Mouse (Mus musculus): Measurements from ENCODE around the gene Klhdc4. TPM values are rescaled to one million over a fixed set of nuclear protein-coding genes. Genes with fewer than 3 reads are reported as not detected.

Gene Klhdc4
- polyA plus RNA-seq, 1 experiment from 2014 or later = 54.0 TPM

DNA sequence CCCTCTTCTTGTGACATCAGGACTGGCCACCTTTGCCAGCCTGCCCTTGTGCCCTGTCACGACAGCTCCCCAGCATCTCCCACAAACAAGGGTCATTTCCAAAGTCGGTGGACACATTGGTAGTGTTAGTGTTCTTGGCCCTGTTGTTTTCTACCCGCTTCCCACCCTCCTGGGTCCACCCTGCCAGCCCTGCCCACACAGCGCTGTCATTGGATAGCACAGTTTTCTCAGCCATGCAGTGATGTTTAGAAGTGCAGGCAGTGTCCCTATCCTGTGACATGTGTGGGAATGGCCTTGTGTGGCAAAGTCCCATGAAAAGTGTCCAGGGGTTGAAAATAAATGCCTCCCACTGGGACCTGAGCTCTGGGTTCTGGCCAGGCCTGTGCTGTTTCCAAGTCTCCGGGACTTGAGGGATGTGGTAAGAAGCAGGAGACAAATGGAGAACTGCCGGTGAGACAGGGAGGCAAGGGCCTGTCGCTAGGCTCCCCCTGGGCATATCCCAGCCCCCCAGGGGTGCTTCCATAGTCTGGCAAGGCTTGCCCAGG is 63.7 kb downstream of the Klhdc4 start:
- WGBS = 71% methylated on average over 7 of the region's 7 CpGs

DNA sequence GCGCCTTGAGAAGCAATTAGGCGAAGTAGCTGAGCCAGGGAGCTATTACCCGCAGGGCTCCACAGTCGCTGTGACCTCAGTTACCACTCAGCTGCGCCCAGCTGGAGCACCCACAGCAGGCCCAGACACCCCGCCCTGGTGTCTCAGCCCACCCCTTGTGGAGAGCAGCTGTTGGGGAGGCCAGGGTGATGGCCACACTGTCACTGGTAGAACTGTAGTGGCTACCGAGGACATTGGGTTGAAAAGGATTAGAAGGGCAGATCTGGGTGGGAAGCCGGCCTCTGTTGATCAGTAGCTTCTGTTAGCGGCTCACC is 65.7 kb downstream of the Klhdc4 start:
- Histone ChIP-seq H3K27me3 (replicated peaks; ENCODE audit: control insufficient read depth, insufficient read depth, low read length) (no peaks in the 10 kb centered on the region), H3K9ac (ENCODE audit: low read depth, low read length) (no peak overlapping the region), H3K4me2 (no peak overlapping the region), H3K36me3 (ENCODE audit: control insufficient read depth, insufficient read depth, low read length) (no peaks in the 10 kb centered on the region), H3K9me3 (ENCODE audit: control insufficient read depth, low read length) (no peaks in the 10 kb centered on the region), H3K4me3 (ENCODE audit: low read depth, low read length) (no peak overlapping the region), H3K27ac (ENCODE audit: low read depth, low read length) (no peak overlapping the region), H3K4me1 (replicated peaks; ENCODE audit: control insufficient read depth, insufficient read depth, low read length) (no peaks in the 10 kb centered on the region)
- 64% methylated on average over 9 of the region's 9 CpGs for WGBS
- ATAC-seq (replicated peaks; ENCODE audit: low FRiP score) (no peak), DNase-seq (ENCODE audit: low spot score) (no peak)

More for the DNA sequence above, 63.7 kb downstream of the Klhdc4 start:
- Histone ChIP-seq H3K4me1 (replicated peaks; ENCODE audit: control insufficient read depth, insufficient read depth, low read length) (no peaks in the 10 kb centered on the region), H3K4me2 (no peak overlapping the region), H3K9ac (ENCODE audit: low read depth, low read length) (no peak overlapping the region), H3K27ac (ENCODE audit: low read depth, low read length) (no peak overlapping the region), H3K9me3 (ENCODE audit: control insufficient read depth, low read length) (no peaks in the 10 kb centered on the region), H3K36me3 (ENCODE audit: control insufficient read depth, insufficient read depth, low read length) (no peaks in the 10 kb centered on the region), H3K4me3 (ENCODE audit: low read depth, low read length) (no peak overlapping the region), H3K27me3 (replicated peaks; ENCODE audit: control insufficient read depth, insufficient read depth, low read length) (no peaks in the 10 kb centered on the region)
- no peak for DNase-seq (ENCODE audit: low spot score)
- ATAC-seq (replicated peaks; ENCODE audit: low FRiP score) = no peak

DNA sequence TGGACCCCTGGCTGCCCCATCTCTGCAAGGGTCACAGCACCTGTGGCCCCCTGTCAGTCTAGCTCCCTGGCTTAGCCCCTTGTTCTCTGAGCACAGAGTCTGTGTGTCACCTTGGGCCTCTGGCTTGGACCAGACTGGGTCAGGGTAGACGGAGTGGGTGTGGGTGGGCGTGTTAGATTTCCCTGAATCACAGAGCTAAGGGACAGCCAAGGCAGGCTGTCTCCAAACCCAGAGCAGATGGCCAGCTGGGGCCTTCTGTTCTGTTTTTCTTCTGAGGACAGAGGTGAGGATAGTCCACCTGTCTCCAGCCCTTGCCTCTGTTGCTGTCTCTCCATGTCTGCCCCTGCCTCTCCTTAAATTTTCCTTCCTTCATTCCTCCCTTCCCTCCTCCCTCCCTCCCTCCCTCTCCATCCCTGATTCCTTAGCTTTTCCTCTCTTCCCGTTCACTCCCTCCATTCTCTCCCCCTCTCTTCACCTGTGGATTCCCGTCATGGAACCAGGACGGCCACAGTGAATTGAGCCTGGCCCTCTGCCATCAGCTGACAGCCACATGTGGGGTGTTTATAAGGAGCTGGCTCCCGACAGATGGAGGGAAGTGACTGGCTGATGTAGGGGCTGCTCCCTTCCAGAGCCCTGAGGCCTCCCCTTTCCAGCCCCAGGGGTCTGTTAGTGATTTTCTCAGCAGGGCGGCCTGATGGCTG is 66.2 kb downstream of the Klhdc4 start:
- WGBS = 58% methylated on average over 7 of the region's 7 CpGs
- Histone ChIP-seq H3K27ac (ENCODE audit: low read depth, low read length) (no peak overlapping the region), H3K9ac (ENCODE audit: low read depth, low read length) (no peak overlapping the region), H3K4me1 (replicated peaks; ENCODE audit: control insufficient read depth, insufficient read depth, low read length) (no peaks in the 10 kb centered on the region), H3K4me2 (no peak overlapping the region), H3K36me3 (ENCODE audit: control insufficient read depth, insufficient read depth, low read length) (no peaks in the 10 kb centered on the region), H3K4me3 (ENCODE audit: low read depth, low read length) (no peak overlapping the region), H3K27me3 (replicated peaks; ENCODE audit: control insufficient read depth, insufficient read depth, low read length) (no peaks in the 10 kb centered on the region), H3K9me3 (ENCODE audit: control insufficient read depth, low read length) (no peaks in the 10 kb centered on the region)
- DNase-seq (ENCODE audit: low spot score) (no peak), ATAC-seq (replicated peaks; ENCODE audit: low FRiP score) (no peak)

DNA sequence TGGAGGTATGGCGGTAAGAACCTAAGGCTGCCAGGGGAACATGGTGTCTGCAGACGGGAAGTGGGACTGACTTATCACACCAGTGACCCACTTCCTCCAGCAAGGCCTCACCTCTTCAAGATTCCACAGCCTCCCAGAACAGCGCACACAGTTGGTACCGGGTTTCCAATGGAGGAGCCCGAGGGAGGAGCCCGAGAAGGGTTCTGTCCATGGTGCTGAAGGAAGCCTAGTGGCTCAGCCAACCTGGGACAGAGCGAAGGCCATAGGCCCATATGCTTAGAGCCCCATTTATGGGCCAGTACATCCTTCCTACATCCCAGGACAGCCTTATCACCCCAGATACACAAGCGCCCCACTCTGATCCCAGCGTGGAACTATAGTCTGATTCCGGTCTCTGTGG is 67.9 kb downstream of the Klhdc4 start:
- peak; percentile 64 for DNase-seq (ENCODE audit: low spot score)

DNA sequence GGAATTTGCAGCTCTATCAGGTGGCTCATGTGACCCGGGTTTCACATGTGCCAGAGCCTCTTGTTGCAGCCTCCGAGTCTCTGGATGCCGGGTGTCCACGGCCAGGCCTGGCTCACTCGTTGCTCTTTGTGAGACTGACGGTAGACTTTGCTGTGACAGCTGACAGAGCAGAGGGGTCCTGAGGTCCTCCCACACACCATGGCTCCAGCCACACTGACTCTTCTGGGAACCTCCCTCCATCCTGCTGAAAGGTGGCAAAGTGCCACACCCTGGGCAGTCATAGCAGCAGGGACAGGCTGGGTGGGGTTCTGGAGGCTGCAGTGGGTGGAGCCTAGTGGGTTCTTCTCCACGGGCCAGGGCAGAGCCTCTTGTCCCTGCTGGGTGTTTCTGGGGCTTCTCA is 68.9 kb downstream of the Klhdc4 start:
- no peaks in the 10 kb centered on the region for H3K27me3 ChIP-seq (replicated peaks; ENCODE audit: control insufficient read depth, insufficient read depth, low read length)
- H3K4me1 ChIP-seq (replicated peaks; ENCODE audit: control insufficient read depth, insufficient read depth, low read length) = no peaks in the 10 kb centered on the region
- no peaks in the 10 kb centered on the region for H3K9me3 ChIP-seq (ENCODE audit: control insufficient read depth, low read length)
- H3K4me2 ChIP-seq = no peak overlapping the region
- WGBS = 73% methylated on average over 7 of the region's 7 CpGs
- DNase-seq (ENCODE audit: low spot score) (no peak), ATAC-seq (replicated peaks; ENCODE audit: low FRiP score) (no peak)
- no peaks in the 10 kb centered on the region for H3K36me3 ChIP-seq (ENCODE audit: control insufficient read depth, insufficient read depth, low read length)
- no peak overlapping the region for H3K4me3 ChIP-seq (ENCODE audit: low read depth, low read length)
- no peak overlapping the region for H3K27ac ChIP-seq (ENCODE audit: low read depth, low read length)
- no peak overlapping the region for H3K9ac ChIP-seq (ENCODE audit: low read depth, low read length)

More for the DNA sequence above, 67.9 kb downstream of the Klhdc4 start:
- Histone ChIP-seq H3K27ac (ENCODE audit: low read depth, low read length) (no peak overlapping the region), H3K4me3 (ENCODE audit: low read depth, low read length) (no peak overlapping the region), H3K4me1 (replicated peaks; ENCODE audit: control insufficient read depth, insufficient read depth, low read length) (no peaks in the 10 kb centered on the region), H3K27me3 (replicated peaks; ENCODE audit: control insufficient read depth, insufficient read depth, low read length) (no peaks in the 10 kb centered on the region), H3K36me3 (ENCODE audit: control insufficient read depth, insufficient read depth, low read length) (no peaks in the 10 kb centered on the region), H3K9ac (ENCODE audit: low read depth, low read length) (no peak overlapping the region), H3K4me2 (no peak overlapping the region), H3K9me3 (ENCODE audit: control insufficient read depth, low read length) (no peaks in the 10 kb centered on the region)
- 20% methylated on average over 10 of the region's 10 CpGs for WGBS
- no peak for ATAC-seq (replicated peaks; ENCODE audit: low FRiP score)

DNA sequence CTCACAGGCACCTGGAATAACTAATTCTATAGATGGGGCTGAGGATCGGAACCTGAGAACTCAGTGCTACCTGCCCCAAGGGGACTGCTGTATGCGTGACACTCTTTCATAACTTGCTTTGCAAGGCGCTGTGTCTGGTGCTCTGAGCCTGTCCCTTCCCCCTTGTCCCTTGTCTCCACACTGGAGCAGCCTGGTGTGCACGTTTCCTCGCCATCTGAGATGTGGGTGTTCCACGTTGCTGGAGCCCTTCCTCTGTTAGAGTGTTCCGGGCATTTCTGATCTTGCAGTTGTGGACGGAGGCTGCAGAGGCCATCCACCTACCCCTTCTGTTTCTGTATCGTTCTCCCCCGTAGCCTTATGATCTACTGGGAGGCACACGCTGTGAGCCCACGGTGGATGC is 70.9 kb downstream of the Klhdc4 start:
- WGBS = 61% methylated on average over 12 of the region's 12 CpGs

DNA sequence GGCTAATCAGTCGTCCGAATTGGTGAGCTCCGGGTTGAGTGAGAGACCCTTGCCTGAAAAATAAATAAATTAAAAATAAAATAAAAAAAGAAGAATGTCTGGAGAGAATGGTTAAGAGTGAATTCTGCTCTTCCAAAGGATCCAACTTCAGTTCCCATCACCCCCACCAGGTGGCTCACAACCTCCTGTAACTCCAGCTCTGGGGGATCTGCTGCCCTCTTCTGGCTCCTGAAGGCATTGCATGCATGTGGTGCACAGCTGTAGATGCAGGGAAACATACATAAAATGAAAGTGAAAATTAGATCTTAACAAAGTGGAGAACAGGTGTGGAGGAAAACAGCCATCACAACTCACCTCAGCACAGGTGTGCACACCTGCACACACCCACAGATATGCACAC is 78.0 kb downstream of the Klhdc4 start:
- no peak overlapping the region for H3K9ac ChIP-seq (ENCODE audit: low read depth, low read length)
- no peak for ATAC-seq (replicated peaks; ENCODE audit: low FRiP score)
- WGBS = 11% methylated on average over 3 of the region's 3 CpGs

More for the DNA sequence above, 70.9 kb downstream of the Klhdc4 start:
- no peak overlapping the region for H3K27ac ChIP-seq (ENCODE audit: low read depth, low read length)
- H3K27me3 ChIP-seq (replicated peaks; ENCODE audit: control insufficient read depth, insufficient read depth, low read length) = peaks cover 15% of the 10 kb centered on the region
- H3K9ac ChIP-seq (ENCODE audit: low read depth, low read length) = no peak overlapping the region
- H3K9me3 ChIP-seq (ENCODE audit: control insufficient read depth, low read length) = no peaks in the 10 kb centered on the region
- H3K4me3 ChIP-seq (ENCODE audit: low read depth, low read length) = no peak overlapping the region
- no peaks in the 10 kb centered on the region for H3K4me1 ChIP-seq (replicated peaks; ENCODE audit: control insufficient read depth, insufficient read depth, low read length)
- H3K36me3 ChIP-seq (ENCODE audit: control insufficient read depth, insufficient read depth, low read length) = no peaks in the 10 kb centered on the region
- DNase-seq (ENCODE audit: low spot score) = no peak
- no peak overlapping the region for H3K4me2 ChIP-seq
- no peak for ATAC-seq (replicated peaks; ENCODE audit: low FRiP score)

DNA sequence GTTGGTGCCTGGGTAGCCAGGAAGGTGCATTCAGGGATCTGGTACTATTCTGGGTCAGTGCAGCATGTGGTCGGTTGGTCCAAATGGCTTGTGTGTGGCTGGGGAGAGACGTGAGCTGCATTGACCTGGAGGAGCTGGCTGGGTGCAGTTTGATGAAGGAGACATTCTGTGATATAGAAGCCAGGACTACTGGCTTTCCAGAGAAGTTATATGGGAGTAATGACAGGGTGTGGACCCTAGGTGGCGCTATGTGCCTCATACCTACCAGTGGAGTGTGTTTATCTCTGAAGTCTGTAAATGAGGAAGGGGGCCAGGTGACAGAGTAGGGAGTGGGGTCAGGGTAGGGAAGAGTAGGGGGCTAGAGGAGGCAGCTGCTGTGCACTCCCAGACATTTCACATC is 78.9 kb downstream of the Klhdc4 start:
- H3K4me1 ChIP-seq (replicated peaks; ENCODE audit: control insufficient read depth, insufficient read depth, low read length) = no peaks in the 10 kb centered on the region
- H3K36me3 ChIP-seq (ENCODE audit: control insufficient read depth, insufficient read depth, low read length) = no peaks in the 10 kb centered on the region
- DNase-seq (ENCODE audit: low spot score) (no peak), ATAC-seq (replicated peaks; ENCODE audit: low FRiP score) (no peak)
- no peak overlapping the region for H3K27ac ChIP-seq (ENCODE audit: low read depth, low read length)
- 0 out of 2 replicates have a peak, but pooled peaks cover 2% of the 10 kb centered on the region for H3K9me3 ChIP-seq (ENCODE audit: control insufficient read depth, low read length)
- no peak overlapping the region for H3K9ac ChIP-seq (ENCODE audit: low read depth, low read length)
- WGBS = 31% methylated on average over 3 of the region's 3 CpGs
- H3K27me3 ChIP-seq (replicated peaks; ENCODE audit: control insufficient read depth, insufficient read depth, low read length) = peaks cover 29% of the 10 kb centered on the region
- no peak overlapping the region for H3K4me3 ChIP-seq (ENCODE audit: low read depth, low read length)
- no peak overlapping the region for H3K4me2 ChIP-seq

More for the DNA sequence above, 78.0 kb downstream of the Klhdc4 start:
- Histone ChIP-seq H3K4me1 (replicated peaks; ENCODE audit: control insufficient read depth, insufficient read depth, low read length) (no peaks in the 10 kb centered on the region), H3K4me2 (no peak overlapping the region), H3K27ac (ENCODE audit: low read depth, low read length) (no peak overlapping the region), H3K36me3 (ENCODE audit: control insufficient read depth, insufficient read depth, low read length) (no peaks in the 10 kb centered on the region), H3K27me3 (replicated peaks; ENCODE audit: control insufficient read depth, insufficient read depth, low read length) (peaks cover 29% of the 10 kb centered on the region), H3K4me3 (ENCODE audit: low read depth, low read length) (no peak overlapping the region), H3K9me3 (ENCODE audit: control insufficient read depth, low read length) (0 out of 2 replicates have a peak, but pooled peaks cover 2% of the 10 kb centered on the region)
- peak; percentile 68 for DNase-seq (ENCODE audit: low spot score)

DNA sequence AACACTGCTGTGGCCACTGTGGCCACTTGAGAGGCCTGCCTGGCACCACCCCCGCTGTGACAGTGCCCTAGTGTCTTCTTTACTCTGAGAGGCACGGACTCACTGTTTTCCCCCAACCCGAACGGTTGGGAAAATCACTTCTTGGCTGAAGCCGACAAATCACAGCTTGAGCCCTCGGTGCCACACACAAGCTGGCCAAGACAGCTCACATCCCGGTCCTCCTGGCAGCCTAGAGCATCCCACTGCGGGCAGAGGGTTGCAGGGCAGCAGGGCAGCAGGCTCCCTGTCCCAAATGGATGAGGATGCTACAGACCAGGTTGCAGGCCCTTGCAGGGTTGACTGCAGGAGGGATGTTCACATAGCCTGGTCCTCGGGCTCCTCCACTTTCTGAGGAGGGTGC is 79.9 kb downstream of the Klhdc4 start:
- 69% methylated on average over 9 of the region's 9 CpGs for WGBS
- no peak for ATAC-seq (replicated peaks; ENCODE audit: low FRiP score)
- peaks cover 23% of the 10 kb centered on the region for H3K27me3 ChIP-seq (replicated peaks; ENCODE audit: control insufficient read depth, insufficient read depth, low read length)

More for the DNA sequence above, 79.9 kb downstream of the Klhdc4 start:
- H3K9me3 ChIP-seq (ENCODE audit: control insufficient read depth, low read length) = 0 out of 2 replicates have a peak, but pooled peaks cover 2% of the 10 kb centered on the region
- no peak overlapping the region for H3K4me3 ChIP-seq (ENCODE audit: low read depth, low read length)
- H3K36me3 ChIP-seq (ENCODE audit: control insufficient read depth, insufficient read depth, low read length) = no peaks in the 10 kb centered on the region
- no peak overlapping the region for H3K27ac ChIP-seq (ENCODE audit: low read depth, low read length)
- H3K4me1 ChIP-seq (replicated peaks; ENCODE audit: control insufficient read depth, insufficient read depth, low read length) = no peaks in the 10 kb centered on the region
- no peak overlapping the region for H3K4me2 ChIP-seq
- H3K9ac ChIP-seq (ENCODE audit: low read depth, low read length) = no peak overlapping the region
- DNase-seq (ENCODE audit: low spot score) = no peak
